Mouse (Mus musculus) left cerebral cortex, adult 6 months (tissue): ENCODE measurements around the gene Wnk1. TPM values are rescaled to one million over a fixed set of nuclear protein-coding genes. Genes with fewer than 3 reads are reported as not detected.

Experiments used
- long read RNA-seq, 2 experiments: library from polyadenylated mRNA; unstranded; transcript quantifications; one replicate each; pipeline ENCODE4 v2.0.0; 2019 to 2020
- polyA plus RNA-seq: library from polyadenylated mRNA; unstranded; fragments of <200 nt; fragmentation: Nextera tagmentation; gene quantifications from 2 replicates; pipeline ENCODE4 v1.2.3, GENCODE M21; 2021

Gene Wnk1
- polyA plus RNA-seq = 21.3 and 28.1 TPM in 2 replicates
- long read RNA-seq, experiment 1, full-length matches to known transcripts = 6 of 53 reads
- long read RNA-seq, experiment 1, partial matches to known transcripts = 28 of 53 reads
- long read RNA-seq, experiment 1, other reads (novel, unspliced or antisense) = 19 of 53 reads
- long read RNA-seq, experiment 2, full-length matches to known transcripts = 2 of 53 reads
- long read RNA-seq, experiment 2, partial matches to known transcripts = 27 of 53 reads
- long read RNA-seq, experiment 2, other reads (novel, unspliced or antisense) = 24 of 53 reads

DNA sequence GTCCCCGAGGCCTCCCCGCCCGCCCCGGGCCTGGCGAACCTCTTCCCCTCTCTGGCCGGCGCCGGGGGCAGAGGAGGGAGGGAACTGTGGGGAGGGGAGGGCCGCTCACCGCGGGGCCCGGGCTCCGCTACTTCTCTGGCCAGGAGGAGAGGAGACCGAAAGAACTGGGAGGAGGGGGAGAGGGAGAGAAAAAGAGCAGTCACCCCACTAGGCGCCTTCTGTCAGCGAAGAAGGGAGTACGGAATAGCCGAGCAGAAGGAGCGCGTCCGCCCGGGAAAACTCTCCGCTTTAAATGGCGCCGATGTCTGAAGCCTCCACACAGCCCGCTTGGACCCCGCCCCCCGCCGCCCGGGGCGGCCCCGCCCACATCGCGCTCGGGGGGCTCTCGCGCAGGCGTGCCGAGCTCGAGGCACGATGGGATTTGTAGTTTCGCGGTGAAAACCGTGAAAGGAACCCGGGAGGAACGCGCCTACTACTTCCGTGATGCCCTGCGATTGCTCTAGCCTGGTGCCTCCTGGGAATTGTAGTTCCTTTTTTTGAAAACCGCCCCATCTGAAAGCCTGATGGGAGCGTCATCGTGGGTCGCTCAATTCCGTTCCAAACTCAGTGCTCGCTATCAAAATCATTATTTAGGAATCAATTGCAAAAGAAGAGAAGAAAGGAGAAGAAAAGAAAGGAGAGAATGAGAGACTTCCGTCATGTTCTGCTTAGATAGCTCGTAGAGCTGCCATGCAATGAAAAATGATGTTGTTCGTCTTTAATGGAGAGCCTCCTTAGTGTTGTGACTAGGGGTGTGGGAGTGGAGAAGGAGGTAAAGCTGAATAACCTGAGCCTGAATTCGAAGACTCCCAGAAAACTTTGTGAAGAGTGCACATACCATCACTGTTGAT, at the start of gene Wnk1:
TSS of gene Wnk1 (minus strand) at position 307 of the 890 bp plus-strand sequence.

DNA sequence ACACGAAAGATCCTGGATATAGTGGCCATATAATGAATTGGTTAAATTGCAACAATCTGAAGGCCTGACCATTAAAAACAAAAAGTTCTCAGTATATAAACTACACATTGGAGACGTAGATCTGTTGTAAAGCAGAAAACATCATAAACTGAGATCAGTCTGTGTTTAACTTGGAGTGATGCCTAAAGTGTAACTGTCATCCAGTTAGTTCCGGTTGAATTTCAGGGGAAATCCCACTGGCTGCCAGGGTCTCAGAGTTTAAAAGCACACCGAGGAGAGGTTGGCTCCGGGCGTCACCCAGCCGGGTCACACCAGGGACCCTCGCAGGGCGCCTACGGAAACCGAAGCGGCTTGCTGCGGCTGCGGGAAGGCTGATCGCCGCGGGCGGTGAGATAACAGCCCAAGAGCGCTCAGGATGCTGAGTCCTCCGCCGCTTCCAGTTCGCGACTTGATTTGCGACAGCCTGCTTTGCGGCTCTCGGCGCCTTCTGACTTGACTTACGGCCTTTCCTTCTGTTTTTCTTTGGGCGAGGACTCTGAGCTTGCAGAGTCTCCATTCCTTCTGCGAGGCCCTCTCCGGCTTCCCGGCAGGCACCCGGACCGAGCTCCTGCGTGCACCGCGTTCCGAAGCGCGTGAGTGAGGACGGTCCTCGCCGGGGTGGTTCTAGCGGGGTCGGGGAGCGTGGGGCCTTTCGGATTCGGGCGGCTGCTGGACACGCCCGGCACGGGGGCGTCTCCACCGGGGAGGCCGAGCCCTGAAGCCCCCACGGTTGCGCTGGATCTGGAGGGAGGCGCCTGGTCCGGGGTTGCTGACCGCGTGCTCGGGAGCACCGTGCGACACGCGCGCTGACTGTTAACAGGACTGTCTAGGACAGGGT, 136.0 kb downstream of the Wnk1 start, which contains the start of gene Rad52:
TSS of gene Rad52 (plus strand) at position 495 of the 877 bp plus-strand sequence.

Other genes with a start within 250 kb of the Wnk1 start
- gene Erc1, start 190.5 kb downstream of the Wnk1 start, polyA plus RNA-seq = 11.5 and 11.7 TPM in 2 replicates
- gene Rad52, start 136.0 kb downstream of the Wnk1 start, polyA plus RNA-seq = 19.7 and 20.7 TPM in 2 replicates
- gene Ninj2, start 54.7 kb upstream of the Wnk1 start, polyA plus RNA-seq = 6.2 and 9.5 TPM in 2 replicates